Mouse (Mus musculus) frontal cortex, postnatal 36 days (tissue): ENCODE measurements around the gene Cldn14.

Source experiments
- DNase-seq, 2 experiments: peaks; one replicate each; pipeline ENCODE4 v3.0.0; 2022; ENCODE audit warnings: low spot score in 2 of 2

The Cldn14 gene

GRCm38 (mm10) chr16:93912808-93913207 lies 95.8 kb downstream of the Cldn14 start:
- no peak for DNase-seq

DNA sequence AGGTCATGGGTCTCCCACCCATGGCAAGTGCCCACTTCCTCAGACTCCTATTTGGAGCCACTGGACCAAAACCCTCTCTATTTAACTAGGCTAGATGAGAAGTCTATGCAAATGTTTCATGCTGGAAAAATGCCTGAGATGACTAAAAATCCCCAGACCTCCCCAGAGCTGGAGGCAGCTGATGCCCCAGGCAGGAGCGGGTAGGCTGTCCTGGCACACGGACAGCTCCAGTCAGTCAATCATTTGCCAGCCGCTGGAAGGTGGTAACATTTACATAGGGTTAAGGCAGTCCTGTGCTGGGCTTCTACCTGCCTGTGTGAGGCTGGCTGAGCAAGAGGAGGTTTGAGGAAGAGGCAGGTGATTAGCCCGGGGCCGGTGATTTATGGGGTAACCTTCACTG lies 96.5 kb downstream of the Cldn14 start:
- no peak for DNase-seq

DNA sequence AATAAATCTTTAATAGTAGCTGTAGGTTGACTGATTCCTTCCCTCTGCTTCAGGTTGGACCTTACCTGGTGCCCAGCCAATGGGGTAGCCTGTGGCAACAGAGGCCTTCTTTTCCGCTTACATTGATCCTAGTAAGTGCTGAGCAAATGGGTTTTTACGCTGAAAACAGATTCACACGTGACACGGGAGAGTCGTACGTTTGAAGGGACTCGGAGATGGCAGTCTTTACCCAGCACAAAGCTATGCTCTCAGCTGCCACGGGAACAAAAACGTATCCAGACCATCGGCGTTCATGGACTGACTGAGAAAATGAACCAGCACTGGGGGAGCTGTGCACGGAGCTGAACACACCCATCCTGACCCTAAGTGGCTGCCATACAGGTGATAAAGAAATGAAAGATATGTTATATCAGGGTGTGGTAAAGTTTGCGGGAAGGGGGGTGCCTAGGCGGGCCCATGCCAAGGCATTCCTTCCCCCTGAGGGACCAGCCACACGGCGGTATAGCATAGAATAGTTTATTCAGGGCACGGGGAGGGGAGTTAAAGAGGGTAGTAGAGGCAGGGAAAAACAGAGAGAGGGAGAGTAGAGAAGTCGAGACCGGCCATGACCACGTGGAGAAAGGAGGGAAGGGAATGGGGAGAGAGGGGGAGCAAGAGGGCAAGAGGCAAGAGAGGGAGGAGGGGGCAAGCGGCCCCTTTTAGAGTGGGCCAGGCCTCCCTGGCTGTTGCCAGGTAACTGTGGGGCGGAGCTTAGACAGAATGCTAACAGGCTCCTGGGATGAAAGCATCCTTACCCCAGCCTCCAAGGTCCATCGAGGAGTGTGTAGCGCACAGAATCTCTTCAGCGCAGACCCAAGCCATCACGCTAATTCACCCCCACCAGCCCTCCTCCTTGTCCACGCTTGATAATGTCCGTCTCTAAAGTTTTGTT lies 97.6 kb downstream of the Cldn14 start:
- no peak for DNase-seq

GRCm38 (mm10) chr16:93909936-93910335 lies 98.7 kb downstream of the Cldn14 start:
- no peak for DNase-seq

- DNase-seq, result no peak
Measured at GRCm38 (mm10) chr16:93908196-93908595, 100.4 kb downstream of the Cldn14 start.

GRCm38 (mm10) chr16:93907761-93908160 lies 100.9 kb downstream of the Cldn14 start:
- DNase-seq, result no peak

- peak; percentile 59 to 77 for DNase-seq
Measured at GRCm38 (mm10) chr16:93906156-93907014, 102.3 kb downstream of the Cldn14 start.

DNA sequence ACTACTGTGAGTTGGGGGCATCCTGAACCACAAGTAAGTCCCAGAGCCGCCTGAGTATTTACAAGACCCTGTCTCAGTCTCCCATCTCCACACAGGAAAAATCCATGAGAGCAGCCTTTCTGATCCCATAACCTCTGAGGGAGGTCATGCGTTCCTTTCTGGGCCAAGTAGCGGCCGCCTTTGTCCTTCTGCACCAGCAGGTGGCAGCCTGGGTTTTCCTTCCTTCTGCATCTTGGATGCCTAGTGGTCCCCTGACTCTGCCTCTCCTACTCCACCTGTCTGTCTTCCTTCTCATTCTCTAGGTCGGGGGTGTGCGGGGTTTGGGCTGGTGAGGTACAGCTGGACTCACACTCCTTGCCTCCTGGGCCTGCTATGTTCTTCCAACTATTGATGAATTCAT lies 105.6 kb downstream of the Cldn14 start:
- DNase-seq, result no peak

GRCm38 (mm10) chr16:93893285-93893684 lies 115.4 kb downstream of the Cldn14 start:
- DNase-seq, result peak in 1 of 2 experiments; percentile 38

DNA sequence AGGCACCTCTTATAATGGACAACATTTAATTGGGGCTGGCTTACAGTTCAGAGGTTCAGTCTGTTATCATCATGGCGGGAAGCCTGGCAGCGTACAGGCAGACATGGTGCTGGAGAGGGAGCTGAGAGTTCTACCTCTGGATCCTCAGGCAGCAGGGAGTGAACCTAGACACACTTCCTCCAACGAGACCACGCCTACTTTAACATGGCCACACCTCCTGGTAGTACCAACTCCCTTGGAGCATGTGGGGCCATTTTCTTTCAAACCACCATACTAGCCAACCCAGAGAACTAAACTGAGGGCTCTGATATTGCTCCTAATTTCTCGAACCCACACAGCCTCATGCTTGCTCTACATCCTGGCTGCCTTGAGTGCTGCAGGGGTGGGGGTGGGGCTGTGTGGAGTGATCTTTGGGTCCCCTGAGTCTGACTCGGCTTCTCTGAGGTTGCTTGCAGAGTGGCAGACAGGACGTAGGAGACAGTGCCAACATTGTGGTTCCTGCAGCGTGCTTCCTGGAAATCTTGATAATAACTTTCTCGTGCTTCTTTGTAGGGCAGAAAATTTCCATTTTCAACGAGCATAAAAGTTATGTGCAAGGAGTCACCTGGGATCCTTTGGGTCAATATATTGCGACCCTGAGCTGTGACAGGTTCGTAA lies 117.6 kb downstream of the Cldn14 start:
- DNase-seq, result no peak

- no peak for DNase-seq
Measured at GRCm38 (mm10) chr16:93888481-93888880, 120.2 kb downstream of the Cldn14 start.

DNA sequence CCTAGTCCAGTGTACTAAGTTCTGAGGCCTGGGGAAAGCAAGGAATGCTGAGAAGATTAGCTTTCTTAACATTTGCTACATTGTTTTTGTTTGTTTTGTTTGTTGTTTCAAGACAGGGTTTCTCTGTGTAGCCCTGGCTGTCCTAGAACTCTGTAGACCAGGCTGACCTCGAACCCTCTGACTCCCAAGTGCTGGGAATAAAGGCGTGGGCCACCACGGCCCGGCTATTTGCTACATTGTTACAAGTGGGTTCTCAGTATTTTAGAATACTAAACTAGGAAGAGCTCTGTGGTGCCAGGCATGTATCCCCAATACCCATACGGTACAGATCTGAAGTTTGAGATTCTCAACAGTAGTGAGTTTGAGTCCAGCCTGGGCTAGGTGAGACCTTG lies 123.9 kb downstream of the Cldn14 start:
- no peak for DNase-seq

DNA sequence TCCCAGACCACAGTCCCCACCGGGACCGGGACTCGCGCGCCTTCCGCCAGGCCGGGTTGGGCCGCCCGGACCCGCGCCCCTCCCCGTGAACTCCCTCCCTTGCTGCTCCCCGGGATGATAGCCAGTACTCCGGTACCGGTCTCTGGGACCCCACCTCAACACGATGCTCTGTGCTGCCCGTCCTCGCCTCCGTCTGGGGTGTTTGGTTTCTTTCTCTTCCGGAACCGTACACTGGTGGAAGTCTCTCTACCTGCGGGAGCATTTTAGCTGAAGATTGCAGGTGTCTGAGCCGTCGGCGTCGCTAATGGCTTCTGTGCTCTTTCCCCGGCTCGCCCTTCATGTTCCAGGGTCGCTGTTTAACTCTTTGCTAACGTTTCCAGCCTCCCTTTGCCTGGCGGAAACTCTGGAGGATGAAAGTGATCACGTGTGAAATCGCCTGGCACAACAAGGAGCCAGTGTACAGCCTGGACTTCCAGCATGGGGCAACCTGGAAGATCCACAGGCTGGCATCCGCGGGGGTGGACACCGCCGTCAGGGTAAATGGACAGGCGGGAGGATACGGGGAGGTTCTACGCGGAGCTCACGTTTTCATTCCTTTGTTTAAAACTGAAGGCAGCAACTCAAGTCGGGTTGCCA lies 124.4 kb downstream of the Cldn14 start:
- DNase-seq, result no peak

DNA sequence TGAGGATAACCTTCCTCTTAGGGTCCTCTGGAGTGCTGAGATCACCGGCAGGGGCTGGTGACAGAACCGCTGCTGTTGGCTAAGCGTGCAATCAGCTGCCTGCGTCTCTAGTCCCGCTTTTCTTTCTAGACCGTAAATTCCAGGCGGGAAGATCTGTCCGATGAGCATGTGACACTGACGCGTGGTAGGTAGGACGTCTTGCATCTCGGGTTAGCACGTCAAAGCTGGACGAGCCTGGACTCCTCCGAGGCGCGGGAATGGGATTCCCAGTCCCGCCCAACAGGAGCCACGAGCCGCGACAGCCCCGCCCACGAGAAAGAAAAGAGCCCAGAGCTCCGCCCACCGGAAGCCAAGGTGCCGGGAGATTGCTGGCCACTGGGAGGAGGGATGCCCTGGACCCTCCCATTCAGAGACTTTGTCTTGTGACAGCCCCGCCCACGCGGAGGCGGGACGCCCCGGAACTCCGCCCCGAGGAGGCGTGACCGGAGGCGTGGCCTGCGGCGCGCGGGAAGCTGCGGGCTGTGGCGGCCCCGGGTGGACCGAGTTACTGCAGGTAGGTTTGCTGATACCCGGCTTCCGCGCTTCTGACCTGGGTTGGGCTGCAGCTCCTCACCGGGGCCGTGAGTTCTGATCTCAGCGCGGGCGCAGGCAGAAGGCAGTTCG lies 125.1 kb downstream of the Cldn14 start, which contains the start of gene Chaf1b:
TSS of gene Chaf1b (plus strand) at position 479 of the 663 bp plus-strand sequence.
- DNase-seq, result peak; percentile 83 to 94

- no peak for DNase-seq
Measured at GRCm38 (mm10) chr16:93877612-93878380, 130.8 kb downstream of the Cldn14 start.

- DNase-seq, result no peak
Measured at GRCm38 (mm10) chr16:93874841-93875240, 133.8 kb downstream of the Cldn14 start.
